Mouse (Mus musculus) kidney, adult 2 months (tissue): ENCODE measurements around the gene Siglec1. TPM values are rescaled to one million over a fixed set of nuclear protein-coding genes. Genes with fewer than 3 reads are reported as not detected.

Experiments used
- DNase-seq: peaks from one replicate; pipeline ENCODE4 v3.0.0; 2021
- H3K27ac ChIP-seq: fragments of 200-500 bp; 2 replicates; pipeline ENCODE4 v1.5.1; 2012; ENCODE audit warnings: low read depth, low read length, control low read depth, inconsistent platforms; ENCODE audit not compliant: insufficient read depth
- H3K27me3 ChIP-seq: fragments of 200-500 bp; replicated peaks from 2 replicates; pipeline ENCODE4 v1.6.1; 2012; ENCODE audit warnings: mild to moderate bottlenecking, moderate library complexity, low read length, inconsistent platforms; ENCODE audit not compliant: control insufficient read depth, insufficient read depth
- H3K36me3 ChIP-seq: fragments of 200-500 bp; 2 replicates; pipeline ENCODE4 v1.6.1; 2012; ENCODE audit warnings: mild to moderate bottlenecking, moderate library complexity, low read length, inconsistent platforms; ENCODE audit not compliant: control insufficient read depth, insufficient read depth
- H3K4me1 ChIP-seq: fragments of 200-500 bp; 2 replicates; pipeline ENCODE4 v1.6.1; 2011; ENCODE audit warnings: low read length; ENCODE audit not compliant: control insufficient read depth, insufficient read depth
- H3K4me3 ChIP-seq: fragments of 200-500 bp; 2 replicates; pipeline ENCODE4 v1.5.1; 2011; ENCODE audit warnings: mild to moderate bottlenecking, low read depth, low read length, control low read depth; ENCODE audit not compliant: insufficient read depth
- CTCF ChIP-seq: fragments of 200-500 bp; conservative IDR thresholded peaks from 2 replicates; pipeline ENCODE4 v1.5.1; 2011; ENCODE audit warnings: low read depth, mild to moderate bottlenecking, control low read depth, low read length, moderate library complexity, mixed read lengths; ENCODE audit not compliant: insufficient read depth, insufficient read length
- POLR2A ChIP-seq: fragments of 200-500 bp; IDR thresholded peaks from one replicate; pipeline ENCODE4 v1.6.1; 2011; ENCODE audit warnings: low read depth, low read length, control low read depth
- WGBS: fragments of 180-500 bp; shearing (Covaris S2); methylation state at CpG from one replicate; pipeline ENCODE4 v1.1.7; 2018; 5-methylcytosine and 5-hydroxymethylcytosine counted together
- polyA plus RNA-seq: library from polyadenylated mRNA; depleted of rRNA; stranded (reverse); fragments of >200 nt; gene quantifications from 2 replicates; pipeline ENCODE4 v1.2.3, GENCODE M21; 2012

The Siglec1 gene
- polyA plus RNA-seq, 1 experiment = 7.5 TPM

DNA sequence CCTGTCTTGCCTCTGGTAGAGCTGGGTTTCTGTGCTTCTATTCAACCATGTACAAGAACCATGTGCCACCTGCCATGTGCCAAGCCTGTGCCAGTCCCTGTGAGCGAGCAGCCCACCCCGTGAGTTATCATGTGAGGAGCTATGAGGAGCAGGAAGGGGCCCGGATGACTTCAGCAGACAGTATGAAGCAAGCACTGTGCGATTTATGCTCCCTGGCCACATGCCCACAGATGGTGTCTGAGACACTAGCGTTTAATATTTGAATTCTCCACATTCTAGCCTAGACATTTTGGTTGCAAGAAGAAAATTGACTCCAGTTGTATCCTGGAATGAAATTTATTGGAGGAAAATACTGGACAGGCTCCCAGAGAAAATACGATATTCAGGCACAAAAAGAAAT is 19.1 kb downstream of the Siglec1 start:
- Histone ChIP-seq H3K4me3 (no peak overlapping the region), H3K27ac (no peak overlapping the region), H3K36me3 (no peaks in the 10 kb centered on the region), H3K27me3 (no peaks in the 10 kb centered on the region), H3K4me1 (no peaks in the 10 kb centered on the region)
- 42% methylated on average over 6 of the region's 6 CpGs for WGBS
- DNase-seq = peak; percentile 50
- TF ChIP-seq POLR2A = no peak
- no peak for TF ChIP-seq CTCF

- no peaks in the 10 kb centered on the region for H3K27me3 ChIP-seq
- 57% methylated on average over 9 of the region's 9 CpGs for WGBS
These were observed 20.2 kb downstream of the Siglec1 start for GRCm38 (mm10) chr2:131066342-131066741.

DNA sequence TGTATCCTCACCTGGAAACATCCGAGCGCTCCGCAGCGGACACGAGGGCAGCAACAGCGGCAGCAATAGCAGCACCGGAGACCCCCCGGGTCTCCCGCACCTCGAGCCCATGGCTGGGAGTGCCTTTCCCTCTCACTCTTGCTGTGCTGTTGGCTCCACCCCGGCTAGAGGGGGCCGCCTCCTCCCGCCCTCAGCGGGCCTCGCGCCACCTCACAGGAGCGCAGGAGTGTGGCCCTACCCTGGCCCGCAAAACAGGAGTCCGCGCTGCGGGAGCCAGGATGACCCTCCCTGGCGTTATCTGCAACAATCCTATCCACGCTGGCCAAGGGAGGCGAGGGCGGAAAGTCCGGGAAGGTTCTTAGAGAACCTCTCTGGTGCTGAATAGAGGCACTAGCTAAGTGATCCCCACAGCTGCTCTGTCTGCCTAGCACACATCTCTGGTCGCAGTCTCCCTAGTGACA is 23.1 kb downstream of the Siglec1 start, which contains the start of gene Adam33:
Gene Adam33 (minus strand): TSS at position 411 of the 461 bp plus-strand sequence.
- no peak within 1 kb of the TSS for H3K4me3 ChIP-seq
- no peak for DNase-seq

More at GRCm38 (mm10) chr2:131066342-131066741, 20.2 kb downstream of the Siglec1 start:
- no peaks in the 10 kb centered on the region for H3K36me3 ChIP-seq
- TF ChIP-seq CTCF (no peak), POLR2A (no peak)
- DNase-seq = no peak
- H3K27ac ChIP-seq = no peak overlapping the region
- H3K4me1 ChIP-seq = no peaks in the 10 kb centered on the region
- no peak overlapping the region for H3K4me3 ChIP-seq

GRCm38 (mm10) chr2:131061607-131062006 is 25.0 kb downstream of the Siglec1 start:
- Histone ChIP-seq H3K27ac (no peak overlapping the region), H3K27me3 (no peaks in the 10 kb centered on the region), H3K36me3 (no peaks in the 10 kb centered on the region), H3K4me3 (no peak overlapping the region), H3K4me1 (no peaks in the 10 kb centered on the region)
- TF ChIP-seq CTCF (no peak), POLR2A (no peak)
- 55% methylated on average over 5 of the region's 5 CpGs for WGBS
- no peak for DNase-seq

More for the DNA sequence above, 23.1 kb downstream of the Siglec1 start, which contains the start of gene Adam33:
- Histone ChIP-seq H3K27ac (no peak within 1 kb of the TSS), H3K36me3 (no peaks in the 10 kb centered on the region), H3K27me3 (no peaks in the 10 kb centered on the region), H3K4me1 (no peaks in the 10 kb centered on the region)
- 6% methylated on average over 23 of the region's 27 CpGs for WGBS
- TF ChIP-seq CTCF (no peak), POLR2A (no peak)

DNA sequence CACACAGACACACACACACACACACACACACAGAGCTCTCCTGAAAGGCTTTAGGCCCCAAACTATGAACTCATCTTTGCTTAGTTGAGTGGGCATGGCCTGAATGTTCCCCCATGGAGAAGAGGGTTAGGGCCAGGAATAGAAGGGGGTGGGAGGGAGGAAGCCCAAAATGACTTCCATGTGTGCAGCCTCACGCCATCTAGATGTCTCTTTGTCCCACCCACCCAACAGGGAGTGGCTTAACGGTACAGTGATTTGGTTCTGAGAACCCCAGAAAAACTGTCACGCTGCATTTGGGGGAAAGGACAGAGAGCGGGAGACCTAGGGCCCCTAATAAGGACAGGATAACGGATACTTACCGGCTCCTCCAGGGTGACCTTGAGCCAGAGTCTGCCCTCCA is 25.8 kb downstream of the Siglec1 start:
- Histone ChIP-seq H3K4me1 (no peaks in the 10 kb centered on the region), H3K4me3 (no peak overlapping the region), H3K27me3 (no peaks in the 10 kb centered on the region), H3K36me3 (no peaks in the 10 kb centered on the region), H3K27ac (no peak overlapping the region)
- WGBS = 70% methylated on average over 6 of the region's 6 CpGs
- TF ChIP-seq POLR2A (no peak), CTCF (no peak)
- no peak for DNase-seq

- 55% methylated on average over 9 of the region's 9 CpGs for WGBS
- no peaks in the 10 kb centered on the region for H3K4me1 ChIP-seq
- no peak overlapping the region for H3K4me3 ChIP-seq
- no peaks in the 10 kb centered on the region for H3K36me3 ChIP-seq
- peak; percentile 14 for DNase-seq
- TF ChIP-seq POLR2A (no peak), CTCF (no peak)
- H3K27ac ChIP-seq = no peak overlapping the region
- no peaks in the 10 kb centered on the region for H3K27me3 ChIP-seq
These were observed 26.6 kb downstream of the Siglec1 start for GRCm38 (mm10) chr2:131059781-131060540.

DNA sequence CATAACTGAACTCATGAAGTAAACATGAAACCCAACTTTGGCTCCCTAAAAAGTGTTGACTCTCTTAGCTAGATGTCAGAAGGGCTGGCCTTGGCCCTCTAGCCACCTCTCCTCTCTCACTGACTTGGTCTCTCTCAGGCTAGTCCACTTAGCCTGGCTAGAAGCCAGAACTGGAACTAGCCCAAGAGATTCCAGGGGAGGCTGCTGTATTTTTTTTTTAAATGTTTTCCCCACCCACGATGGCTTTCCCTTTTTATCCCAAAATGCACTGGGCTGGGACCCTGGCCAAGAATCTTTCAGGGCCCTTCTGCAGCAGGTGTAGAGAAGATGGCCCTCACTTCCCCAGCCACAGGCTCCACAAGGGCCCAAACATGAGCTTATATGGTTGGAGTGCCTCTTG is 27.2 kb downstream of the Siglec1 start:
- Histone ChIP-seq H3K27ac (no peak overlapping the region), H3K27me3 (no peaks in the 10 kb centered on the region)
- 0% methylated on average over 1 of the region's 1 CpGs for WGBS

More for the DNA sequence above, 27.2 kb downstream of the Siglec1 start:
- Histone ChIP-seq H3K36me3 (no peaks in the 10 kb centered on the region), H3K4me3 (no peak overlapping the region), H3K4me1 (no peaks in the 10 kb centered on the region)
- peak; percentile 70 for DNase-seq
- no peak for TF ChIP-seq POLR2A
- no peak for TF ChIP-seq CTCF
